Mouse (Mus musculus) CD8-positive naive resting alpha-beta T cell, adult 2 months (primary cell): ENCODE measurements around the gene Atxn7l2.

Source experiments
- DNase-seq, 2 experiments: peaks; one replicate each; pipeline ENCODE4 v3.0.0; 2022; ENCODE audit warnings: low read depth in 2 of 2, low spot score in 2 of 2

Atxn7l2 gene

DNA sequence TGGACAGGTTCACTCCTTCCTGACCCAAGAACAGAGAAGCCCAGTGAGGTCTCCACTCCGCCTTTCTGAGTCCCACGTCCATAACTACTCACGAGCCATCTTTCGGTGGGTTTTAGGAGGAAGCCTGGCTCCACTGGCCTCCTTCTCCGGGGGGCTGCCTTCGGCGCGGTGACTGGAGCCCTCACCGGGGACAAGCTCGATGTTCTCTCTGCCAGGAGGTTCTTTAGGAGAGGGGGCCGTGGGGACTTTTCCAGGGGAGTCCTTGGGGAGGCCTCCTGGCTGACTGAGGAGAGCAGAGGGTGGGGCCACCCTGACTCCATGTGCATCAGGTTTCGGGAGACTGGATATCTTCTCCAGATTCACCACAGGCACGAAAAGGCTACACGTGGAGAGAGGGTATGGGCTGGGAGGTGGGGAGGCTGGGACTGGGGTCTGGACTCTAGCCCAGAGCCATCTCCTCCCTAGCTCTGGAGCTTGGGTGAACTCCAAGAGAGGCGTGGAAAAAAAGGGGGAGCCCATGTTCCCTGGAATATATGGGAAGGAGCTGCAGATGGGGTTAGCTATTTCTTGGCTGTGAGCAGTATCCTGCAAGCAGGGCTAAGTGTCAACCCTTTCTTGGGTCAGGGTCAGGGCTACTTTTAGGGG, 3.9 kb downstream of the Atxn7l2 start:
- DNase-seq: no peak

DNA sequence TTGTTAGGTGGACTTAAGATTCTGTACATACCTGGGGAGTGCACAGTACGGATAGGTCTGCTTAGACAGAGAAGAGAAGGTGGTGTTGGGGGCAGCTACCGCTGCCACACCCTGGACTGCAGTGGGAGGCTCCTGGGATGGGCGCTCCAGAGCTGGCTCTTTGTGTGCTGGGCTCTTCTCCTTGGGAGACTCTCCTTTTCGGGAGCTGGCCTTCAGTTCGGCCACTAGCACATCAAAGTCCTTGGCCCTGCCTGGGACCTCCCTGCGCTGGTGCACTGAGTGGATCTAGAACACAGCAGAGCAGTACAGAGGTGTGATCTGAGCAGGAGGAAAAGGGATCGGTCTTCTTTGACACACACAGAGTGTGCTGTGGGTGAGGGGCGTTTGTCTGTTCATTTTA, 5.1 kb downstream of the Atxn7l2 start:
- no peak for DNase-seq

GRCm38 (mm10) chr3:108204470-108204869, 6.3 kb downstream of the Atxn7l2 start:
- no peak for DNase-seq

- DNase-seq: peak; percentile 75 to 79
These were observed 7.0 kb downstream of the Atxn7l2 start for GRCm38 (mm10) chr3:108203621-108204325.

GRCm38 (mm10) chr3:108203212-108203611, 7.5 kb downstream of the Atxn7l2 start:
- DNase-seq: no peak

- DNase-seq: no peak
These were observed 8.2 kb downstream of the Atxn7l2 start for GRCm38 (mm10) chr3:108202506-108202905.

DNA sequence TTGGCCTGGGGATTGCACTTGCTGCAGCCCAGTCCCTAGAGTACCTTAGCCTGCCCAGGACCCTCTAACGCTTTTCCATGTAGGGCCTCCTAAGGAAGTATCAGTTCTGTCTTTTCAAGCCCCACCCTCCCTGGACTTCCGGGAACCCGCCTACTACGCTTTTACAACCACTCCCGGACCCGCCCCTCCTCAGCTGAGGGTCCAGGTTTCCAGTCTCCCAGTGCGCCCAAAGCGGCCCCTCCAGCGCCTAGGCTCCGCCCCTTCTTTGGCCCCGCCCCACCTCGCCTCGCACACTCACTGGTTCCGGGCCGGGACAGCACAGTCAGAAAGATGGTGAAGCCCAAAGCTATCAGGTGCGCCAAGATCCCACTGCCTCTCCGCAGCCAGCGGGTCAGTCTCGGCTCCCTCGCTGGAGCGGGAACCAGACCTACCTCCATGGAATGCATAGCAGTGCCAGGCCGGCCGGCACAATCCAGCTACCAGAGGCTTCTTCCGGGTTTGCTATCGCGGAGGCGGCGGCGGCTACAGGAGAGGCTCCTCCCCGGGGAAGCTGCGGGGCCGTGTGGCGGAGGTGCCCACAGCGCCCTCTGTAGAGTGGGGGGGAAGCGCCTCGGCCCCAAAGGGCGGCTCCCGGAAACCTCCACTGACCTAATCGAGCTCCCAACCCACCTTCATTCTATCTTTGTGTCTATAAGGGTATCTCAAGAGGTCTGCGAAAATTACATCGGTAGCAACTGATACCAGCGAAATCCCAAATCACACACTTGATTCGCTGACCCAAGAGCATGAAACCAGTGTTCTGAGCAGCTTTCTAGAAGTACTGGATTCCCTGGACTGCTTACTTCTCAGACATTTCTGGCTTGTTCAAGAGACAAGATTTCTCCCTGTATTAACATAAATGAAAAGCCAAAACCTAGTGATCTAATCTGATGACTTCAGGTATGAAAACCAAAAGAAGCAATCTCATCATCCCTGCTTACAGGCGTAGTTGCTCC, 10.1 kb downstream of the Atxn7l2 start, which contains the start of gene Cyb561d1:
Gene Cyb561d1, minus strand, starts transcription at position 884 of the 995 bp plus-strand sequence.
- DNase-seq: peak; percentile 89 to 95

DNA sequence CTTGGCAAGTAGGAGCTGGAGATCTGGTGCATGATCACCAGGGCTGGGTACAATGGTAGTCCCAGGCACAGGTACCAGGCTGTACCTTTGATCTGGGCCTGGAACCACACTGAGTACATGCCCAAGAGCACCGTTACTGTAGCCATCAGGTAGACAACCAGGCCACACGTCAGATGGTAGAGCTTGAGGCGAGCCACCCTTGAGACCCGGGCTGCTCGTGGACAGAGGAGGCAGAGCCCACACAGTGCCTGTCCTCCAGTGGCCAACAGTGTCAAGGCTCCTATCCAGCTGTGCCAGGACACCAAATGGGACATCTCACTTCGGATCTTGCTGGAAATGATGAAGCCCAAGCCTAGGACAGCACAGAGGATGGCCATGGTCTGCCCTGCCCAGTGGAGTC, 11.5 kb downstream of the Atxn7l2 start:
- DNase-seq: no peak

DNA sequence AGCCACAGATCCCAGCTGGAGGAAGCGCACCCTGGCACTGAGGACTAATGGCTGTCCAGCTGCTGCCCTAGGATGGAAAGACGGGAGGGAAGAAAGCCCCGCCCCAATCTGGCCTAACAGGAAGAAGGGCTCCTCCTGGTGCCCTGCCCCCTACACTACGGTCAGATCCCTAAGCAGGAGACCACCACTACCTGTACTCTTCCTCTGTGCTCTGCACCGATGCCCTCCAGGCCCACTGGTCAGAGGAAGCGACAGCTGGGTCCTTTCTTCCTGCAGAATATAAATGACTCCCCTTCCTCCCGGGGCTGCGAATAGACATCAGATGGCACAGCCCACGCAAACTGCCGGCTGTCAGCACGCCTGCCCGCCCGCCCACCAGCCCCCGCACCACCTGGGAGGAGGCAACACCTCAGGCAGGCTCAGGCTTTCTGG, 13.7 kb downstream of the Atxn7l2 start:
- DNase-seq: no peak

DNA sequence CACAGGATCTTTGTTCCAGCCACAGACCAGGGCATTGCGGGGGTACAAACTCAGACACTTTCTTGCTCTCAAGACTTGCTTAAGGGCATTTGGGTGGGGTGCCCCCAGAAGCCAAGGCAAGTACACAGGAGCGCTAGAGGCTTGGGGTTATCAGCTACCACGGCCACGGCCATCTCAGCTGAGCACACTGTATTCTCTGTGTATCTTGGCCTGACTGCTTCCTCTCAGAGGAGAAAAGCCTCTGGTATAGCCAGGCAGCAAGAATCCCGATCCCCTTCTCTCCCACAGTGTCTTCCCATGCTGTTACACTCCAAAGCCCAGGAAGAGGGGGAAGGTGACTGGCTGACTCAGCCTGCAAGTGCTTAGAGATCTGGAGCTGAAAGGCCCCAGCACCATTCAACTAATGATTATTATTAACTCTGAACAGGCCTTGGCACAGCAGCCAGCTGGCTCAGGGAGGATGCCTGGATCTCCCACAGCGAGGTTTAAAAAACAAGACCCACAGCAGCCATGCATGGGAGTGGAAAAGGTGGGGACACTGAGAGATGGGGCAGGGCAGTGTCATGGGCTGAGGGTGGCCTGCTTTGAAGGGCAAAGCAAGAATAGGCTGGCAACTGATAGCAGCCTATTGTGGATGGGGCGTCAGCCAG, 14.7 kb downstream of the Atxn7l2 start:
- no peak for DNase-seq

GRCm38 (mm10) chr3:108195287-108195686, 15.4 kb downstream of the Atxn7l2 start:
- no peak for DNase-seq

DNA sequence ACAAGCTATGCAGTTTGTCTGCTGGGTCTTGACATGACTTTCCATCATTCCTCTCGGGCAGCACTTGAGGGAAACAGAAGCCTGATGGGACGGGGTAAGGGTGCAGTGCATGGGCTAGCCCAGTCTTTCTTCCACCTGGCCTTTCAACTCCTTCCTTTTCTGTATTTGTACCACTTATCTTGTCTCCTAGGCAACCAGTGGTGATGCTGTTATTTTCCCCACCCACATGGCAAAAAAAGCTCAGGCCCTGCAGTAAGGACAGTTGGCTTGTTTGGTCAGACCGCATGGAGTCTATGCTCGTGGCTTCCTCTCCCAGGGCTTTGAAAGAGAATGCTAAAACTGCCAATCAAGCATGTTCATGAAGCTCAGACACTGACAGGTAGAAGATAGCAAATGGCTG, 17.0 kb downstream of the Atxn7l2 start:
- no peak for DNase-seq

- DNase-seq: no peak
These were observed 20.8 kb downstream of the Atxn7l2 start for GRCm38 (mm10) chr3:108189897-108190296.

DNA sequence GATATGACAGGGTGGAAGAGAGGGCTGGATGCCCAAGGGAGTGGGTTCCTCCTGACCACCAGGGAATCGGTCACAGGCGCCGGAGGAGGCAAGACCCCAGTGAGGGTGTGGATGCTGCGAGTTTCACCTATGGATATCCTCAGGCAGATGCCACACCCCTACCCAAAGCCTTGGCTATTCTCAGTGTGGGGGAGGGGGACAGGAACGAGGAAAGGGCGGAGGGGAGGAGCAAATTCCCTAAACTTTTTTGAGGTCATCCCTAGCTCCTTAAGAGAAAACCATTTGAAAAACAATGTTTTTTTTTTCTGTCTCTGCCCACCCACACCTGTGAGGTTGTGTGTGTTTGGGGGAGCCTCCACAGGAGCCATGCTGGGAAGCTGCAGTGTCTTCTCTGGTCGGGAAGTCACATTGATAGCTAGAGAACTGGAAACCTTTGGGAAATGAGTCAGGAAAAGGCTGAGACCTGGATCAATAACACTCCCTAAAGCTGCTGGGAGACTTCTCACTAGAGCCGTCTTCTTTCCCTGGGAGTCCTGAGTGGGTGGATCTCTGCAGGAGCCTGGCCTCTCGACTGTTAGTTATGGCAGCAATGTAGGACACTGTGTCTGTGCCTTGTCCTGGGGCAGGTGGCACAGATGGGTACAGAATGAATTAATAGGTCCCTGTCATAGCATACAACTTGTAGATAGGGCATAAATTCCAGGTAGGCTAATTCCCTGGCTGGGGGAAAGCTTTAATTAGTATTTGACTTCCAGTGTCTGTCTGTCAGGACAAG, 21.8 kb downstream of the Atxn7l2 start:
- DNase-seq: no peak

DNA sequence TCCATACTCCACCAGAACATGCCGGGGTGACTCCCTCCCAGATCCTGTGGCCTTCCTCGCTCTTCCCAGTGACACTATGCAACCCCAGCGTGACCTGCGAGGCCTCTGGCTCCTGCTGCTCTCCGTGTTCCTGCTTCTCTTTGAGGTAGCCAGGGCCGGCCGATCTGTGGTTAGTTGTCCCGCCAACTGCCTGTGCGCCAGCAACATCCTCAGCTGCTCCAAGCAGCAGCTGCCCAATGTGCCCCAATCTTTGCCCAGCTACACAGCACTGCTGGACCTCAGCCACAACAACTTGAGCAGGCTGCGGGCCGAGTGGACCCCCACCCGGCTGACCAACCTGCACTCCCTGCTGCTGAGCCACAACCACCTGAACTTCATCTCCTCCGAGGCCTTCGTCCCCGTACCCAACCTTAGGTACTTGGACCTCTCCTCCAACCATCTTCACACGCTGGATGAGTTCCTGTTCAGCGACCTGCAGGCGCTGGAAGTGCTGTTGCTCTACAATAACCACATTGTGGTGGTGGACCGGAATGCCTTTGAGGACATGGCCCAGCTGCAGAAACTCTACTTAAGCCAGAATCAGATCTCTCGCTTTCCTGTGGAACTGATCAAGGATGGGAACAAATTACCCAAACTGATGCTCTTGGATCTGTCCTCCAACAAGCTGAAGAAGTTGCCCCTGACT, 23.5 kb downstream of the Atxn7l2 start:
- no peak for DNase-seq

DNA sequence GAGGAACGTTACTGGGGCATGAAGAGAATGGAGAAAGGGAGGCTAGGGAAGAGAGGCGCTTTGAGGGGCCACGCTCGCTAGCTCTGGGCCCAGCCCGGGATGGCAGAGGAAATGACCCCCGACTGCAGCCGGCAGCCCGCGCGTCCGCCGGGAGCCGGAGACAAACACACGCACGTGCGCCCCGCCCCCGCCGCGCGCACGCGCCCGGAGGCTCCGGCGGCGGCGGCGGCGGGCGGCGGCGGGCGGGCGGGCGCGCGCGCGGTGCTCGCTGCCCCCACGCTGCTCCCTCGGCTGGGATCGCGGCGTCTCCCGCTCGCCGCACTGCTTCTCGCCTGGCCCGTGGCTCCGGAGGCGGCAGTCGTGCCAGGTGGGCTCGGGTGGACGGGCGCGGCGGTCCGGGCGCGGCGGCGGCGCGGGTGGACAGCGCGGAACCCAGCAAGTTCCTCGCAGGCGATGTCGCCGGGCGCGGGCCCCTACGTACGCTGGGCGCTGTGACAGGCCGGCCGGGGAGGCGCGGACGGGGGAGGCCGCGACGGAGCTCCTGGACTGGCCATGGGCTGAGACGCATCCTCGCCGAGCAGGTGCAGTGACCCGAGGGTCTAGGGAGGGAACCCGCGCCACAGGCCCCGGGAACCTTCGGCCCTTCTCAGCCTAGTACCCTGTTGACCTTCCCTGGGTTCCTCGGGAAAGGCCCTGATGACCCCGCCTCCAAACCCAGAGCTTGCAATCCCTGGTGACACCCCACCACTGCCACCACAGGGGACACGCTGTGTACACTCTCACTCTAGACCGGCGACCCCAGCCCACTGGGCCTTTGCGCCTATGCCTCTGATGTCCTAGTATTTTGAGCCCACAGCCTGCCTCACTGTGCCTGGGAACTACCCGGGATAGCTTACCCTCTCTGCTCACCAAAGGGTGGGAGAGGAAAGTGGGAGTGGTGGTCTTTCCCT, 24.4 kb downstream of the Atxn7l2 start, which contains the start of gene Amigo1:
Gene Amigo1, plus strand, starts transcription at position 238 of the 950 bp plus-strand sequence.
- DNase-seq: peak in 1 of 2 experiments; percentile 18

GRCm38 (mm10) chr3:108185460-108186097, 25.2 kb downstream of the Atxn7l2 start:
- no peak for DNase-seq

GRCm38 (mm10) chr3:108184742-108185141, 26.0 kb downstream of the Atxn7l2 start:
- no peak for DNase-seq
